Mouse (Mus musculus) A20 (cell line): ENCODE measurements around the gene Gfral.
A peak's percentile ranks its signal among the peaks of the same experiment; 100 is the strongest.

Experiments used
- DNase-seq: peaks from one replicate; pipeline ENCODE4 v3.0.0-alpha.2; 2011; ENCODE audit warnings: low read depth, low spot score

The Gfral gene

GRCm38 (mm10) chr9:76124249-76124648 is 89.2 kb downstream of the Gfral start:
- DNase-seq: no peak

DNA sequence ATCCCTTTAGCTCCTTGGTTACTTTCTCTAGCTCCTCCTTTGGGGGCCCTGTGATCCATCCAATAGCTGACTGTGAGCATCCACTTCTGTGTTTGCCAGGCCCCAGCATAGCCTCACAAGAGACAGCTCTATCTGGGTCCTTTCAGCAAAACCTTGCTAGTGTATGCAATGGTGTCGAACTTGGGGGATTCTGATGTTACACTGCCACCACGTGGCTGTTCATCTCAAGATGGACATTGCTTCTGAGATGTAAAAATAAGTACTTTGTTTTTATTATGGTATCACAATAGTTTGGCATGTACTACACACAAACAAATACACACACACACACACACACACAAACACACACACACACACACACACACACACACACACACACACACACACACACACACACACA is 90.6 kb downstream of the Gfral start:
- peak; percentile 64 for DNase-seq
